Mouse (Mus musculus): ENCODE data around the gene Zfp661. TPM values are rescaled to one million over a fixed set of nuclear protein-coding genes. Genes with fewer than 3 reads are reported as not detected.
A peak's percentile ranks its signal among the peaks of the same experiment; 100 is the strongest.
"Not testable (repeated sequence)": the region's sequence is repeated elsewhere in the genome, so short reads cannot be mapped to it uniquely, and the experiment has no call there.

Gene Zfp661
- polyA plus RNA-seq, 1 experiment from 2014 or later = 7.1 TPM

- Histone ChIP-seq H3K27me3 (no peaks in the 10 kb centered on the region), H3K27ac (replicated peaks) (no peak overlapping the region), H3K4me3 (no peak overlapping the region), H3K36me3 (peaks cover 26% of the 10 kb centered on the region), H3K9ac (no peak overlapping the region), H3K4me2 (no peak overlapping the region), H3K4me1 (replicated peaks) (no peaks in the 10 kb centered on the region), H3K9me3 (no peaks in the 10 kb centered on the region)
- WGBS = 59% methylated on average over 3 of the region's 3 CpGs
- ATAC-seq (ENCODE audit: low FRiP score, low read depth) = peak; percentile 67; the same call in 1 of the 2 replicates
Observed at GRCm38 (mm10) chr2:127608234-127608633, 21.3 kb upstream of the Zfp661 start.

- Histone ChIP-seq H3K4me2 (no peak overlapping the region), H3K27me3 (no peaks in the 10 kb centered on the region), H3K27ac (replicated peaks) (no peak overlapping the region), H3K4me1 (replicated peaks) (no peaks in the 10 kb centered on the region), H3K4me3 (no peak overlapping the region), H3K36me3 (peaks cover 51% of the 10 kb centered on the region), H3K9me3 (no peaks in the 10 kb centered on the region), H3K9ac (no peak overlapping the region)
- 92% methylated on average over 3 of the region's 3 CpGs for WGBS
- no peak for ATAC-seq (ENCODE audit: low FRiP score, low read depth)
Observed at GRCm38 (mm10) chr2:127605203-127605602, 18.3 kb upstream of the Zfp661 start.

GRCm38 (mm10) chr2:127603383-127603782 is 16.5 kb upstream of the Zfp661 start:
- not testable (repeated sequence) for H3K27ac ChIP-seq (replicated peaks); H3K4me3 ChIP-seq; H3K27me3 ChIP-seq; ATAC-seq (ENCODE audit: low FRiP score, low read depth); H3K9ac ChIP-seq; H3K4me1 ChIP-seq (replicated peaks); H3K9me3 ChIP-seq; H3K4me2 ChIP-seq
- peaks cover 69% of the 10 kb centered on the region for H3K36me3 ChIP-seq
- WGBS = 85% methylated on average over 6 of the region's 8 CpGs

GRCm38 (mm10) chr2:127590840-127591239 is 3.9 kb upstream of the Zfp661 start:
- Histone ChIP-seq H3K36me3 (peaks cover 23% of the 10 kb centered on the region), H3K9me3 (no peaks in the 10 kb centered on the region), H3K4me2 (no peak overlapping the region), H3K9ac (no peak overlapping the region), H3K27ac (replicated peaks) (no peak overlapping the region), H3K4me1 (replicated peaks) (peaks cover 20% of the 10 kb centered on the region), H3K4me3 (no peak overlapping the region), H3K27me3 (no peaks in the 10 kb centered on the region; the same call in 1 of the 2 replicates)
- no peak for ATAC-seq (ENCODE audit: low FRiP score, low read depth)
- WGBS = 78% methylated on average over 4 of the region's 4 CpGs

GRCm38 (mm10) chr2:127590204-127590603 is 3.3 kb upstream of the Zfp661 start:
- Histone ChIP-seq H3K4me2 (no peak overlapping the region), H3K36me3 (peaks cover 17% of the 10 kb centered on the region), H3K4me1 (replicated peaks) (peaks cover 20% of the 10 kb centered on the region), H3K27ac (replicated peaks) (no peak overlapping the region), H3K9me3 (no peaks in the 10 kb centered on the region), H3K9ac (no peak overlapping the region), H3K4me3 (no peak overlapping the region), H3K27me3 (no peaks in the 10 kb centered on the region; the same call in 1 of the 2 replicates)
- no peak for ATAC-seq (ENCODE audit: low FRiP score, low read depth)
- 82% methylated on average over 15 of the region's 15 CpGs for WGBS

GRCm38 (mm10) chr2:127588897-127589296 is 2.0 kb upstream of the Zfp661 start:
- H3K9me3 ChIP-seq = no peaks in the 10 kb centered on the region
- no peak overlapping the region for H3K27ac ChIP-seq (replicated peaks)
- no peaks in the 10 kb centered on the region; the same call in 1 of the 2 replicates for H3K27me3 ChIP-seq
- no peak overlapping the region for H3K4me3 ChIP-seq
- H3K36me3 ChIP-seq = peaks cover 10% of the 10 kb centered on the region
- no peak for ATAC-seq (ENCODE audit: low FRiP score, low read depth)
- H3K4me1 ChIP-seq (replicated peaks) = peaks cover 27% of the 10 kb centered on the region
- no peak overlapping the region for H3K9ac ChIP-seq
- WGBS = 95% methylated on average over 9 of the region's 9 CpGs
- no peak overlapping the region for H3K4me2 ChIP-seq

GRCm38 (mm10) chr2:127587514-127587844 is 585 bp upstream of the Zfp661 start:
- 0% methylated on average over 22 of the region's 22 CpGs for WGBS
- H3K9me3 ChIP-seq = no peaks in the 10 kb centered on the region
- H3K27ac ChIP-seq (replicated peaks) = peak overlapping the region; percentile 95
- no peaks in the 10 kb centered on the region; the same call in 1 of the 2 replicates for H3K27me3 ChIP-seq
- peaks cover 34% of the 10 kb centered on the region for H3K4me1 ChIP-seq (replicated peaks)
- 0 out of 2 replicates have a peak, but pooled peaks cover 4% of the 10 kb centered on the region for H3K36me3 ChIP-seq
- H3K4me2 ChIP-seq = peak overlapping the region; percentile 80
- H3K4me3 ChIP-seq = peak overlapping the region; percentile 91
- no peak for ATAC-seq (ENCODE audit: low FRiP score, low read depth)
- peak overlapping the region; percentile 81 for H3K9ac ChIP-seq

GRCm38 (mm10) chr2:127584436-127584858 is 2.4 kb downstream of the Zfp661 start:
- peak; percentile 90 for ATAC-seq (ENCODE audit: low FRiP score, low read depth)
- no peaks in the 10 kb centered on the region for H3K36me3 ChIP-seq
- H3K9me3 ChIP-seq = no peaks in the 10 kb centered on the region
- peak overlapping the region; percentile 74 for H3K27ac ChIP-seq (replicated peaks)
- H3K4me3 ChIP-seq = peak overlapping the region; percentile 69
- peak overlapping the region; percentile 82 for H3K4me2 ChIP-seq
- peak overlapping the region; percentile 72 for H3K9ac ChIP-seq
- peaks cover 34% of the 10 kb centered on the region for H3K4me1 ChIP-seq (replicated peaks)
- WGBS = under 1% methylated on average over 24 of the region's 24 CpGs
- H3K27me3 ChIP-seq = no peaks in the 10 kb centered on the region; the same call in 1 of the 2 replicates

- 79% methylated on average over 1 of the region's 1 CpGs for WGBS
- no peak overlapping the region for H3K4me3 ChIP-seq
Observed at GRCm38 (mm10) chr2:127573322-127573721, 13.6 kb downstream of the Zfp661 start.

GRCm38 (mm10) chr2:127559070-127559966 is 27.6 kb downstream of the Zfp661 start:
- 7% methylated on average over 18 of the region's 18 CpGs for WGBS
- Histone ChIP-seq H3K9me3 (no peaks in the 10 kb centered on the region), H3K4me2 (peak overlapping the region; percentile 54), H3K4me1 (replicated peaks) (peaks cover 12% of the 10 kb centered on the region), H3K4me3 (peak overlapping the region; percentile 38), H3K36me3 (no peaks in the 10 kb centered on the region), H3K27me3 (peaks cover 9% of the 10 kb centered on the region), H3K27ac (replicated peaks) (peak overlapping the region; percentile 63; the same call in 1 of the 2 replicates), H3K9ac (peak overlapping the region; percentile 20; the same call in 1 of the 2 replicates)
- ATAC-seq (ENCODE audit: low FRiP score, low read depth) = peak; percentile 100

More at GRCm38 (mm10) chr2:127573322-127573721, 13.6 kb downstream of the Zfp661 start:
- no peaks in the 10 kb centered on the region for H3K9me3 ChIP-seq
- no peak overlapping the region for H3K27ac ChIP-seq (replicated peaks)
- no peak overlapping the region for H3K9ac ChIP-seq
- H3K27me3 ChIP-seq = no peaks in the 10 kb centered on the region
- no peak for ATAC-seq (ENCODE audit: low FRiP score, low read depth)
- no peak overlapping the region for H3K4me2 ChIP-seq
- peaks cover 24% of the 10 kb centered on the region for H3K36me3 ChIP-seq
- no peaks in the 10 kb centered on the region for H3K4me1 ChIP-seq (replicated peaks)

GRCm38 (mm10) chr2:127551078-127551477 is 35.8 kb downstream of the Zfp661 start:
- ATAC-seq (ENCODE audit: low FRiP score, low read depth) = no peak
- Histone ChIP-seq H3K36me3 (no peaks in the 10 kb centered on the region), H3K4me3 (no peak overlapping the region), H3K27me3 (no peaks in the 10 kb centered on the region), H3K4me2 (no peak overlapping the region), H3K9ac (no peak overlapping the region), H3K4me1 (replicated peaks) (no peaks in the 10 kb centered on the region), H3K9me3 (no peaks in the 10 kb centered on the region), H3K27ac (replicated peaks) (no peak overlapping the region)
- 56% methylated on average over 5 of the region's 5 CpGs for WGBS

- Histone ChIP-seq H3K4me3 (no peak overlapping the region), H3K9ac (no peak overlapping the region), H3K4me1 (replicated peaks) (no peaks in the 10 kb centered on the region), H3K36me3 (no peaks in the 10 kb centered on the region), H3K4me2 (no peak overlapping the region), H3K27me3 (no peaks in the 10 kb centered on the region), H3K9me3 (no peaks in the 10 kb centered on the region), H3K27ac (replicated peaks) (no peak overlapping the region)
- no peak for ATAC-seq (ENCODE audit: low FRiP score, low read depth)
- WGBS = 81% methylated on average over 1 of the region's 1 CpGs
Observed at GRCm38 (mm10) chr2:127550446-127550845, 36.4 kb downstream of the Zfp661 start.

Measured in hindbrain, embryonic 15.5 days (tissue).